Mouse (Mus musculus): Measurements from ENCODE around the gene Peak1. TPM values are rescaled to one million over a fixed set of nuclear protein-coding genes. Genes with fewer than 3 reads are reported as not detected.
"Not testable (repeated sequence)": the region's sequence is repeated elsewhere in the genome, so short reads cannot be mapped to it uniquely, and the experiment has no call there.

The Peak1 gene
- polyA plus RNA-seq, 1 experiment from 2014 or later = 5.7 TPM

- no peaks in the 10 kb centered on the region for H3K27me3 ChIP-seq (replicated peaks)
- no peak overlapping the region for H3K27ac ChIP-seq
- H3K9ac ChIP-seq = no peak overlapping the region
- ATAC-seq = no peak
- H3K4me2 ChIP-seq = no peak overlapping the region
- no peaks in the 10 kb centered on the region for H3K36me3 ChIP-seq
- no peaks in the 10 kb centered on the region for H3K9me3 ChIP-seq (replicated peaks)
- H3K4me1 ChIP-seq = no peaks in the 10 kb centered on the region
- H3K4me3 ChIP-seq = no peak overlapping the region
- WGBS (ENCODE audit: insufficient replicate concordance) = 66% methylated on average over 7 of the region's 7 CpGs
Measured at GRCm38 (mm10) chr9:56439699-56440098, 21.8 kb upstream of the Peak1 start.

GRCm38 (mm10) chr9:56437300-56437892 lies 19.5 kb upstream of the Peak1 start:
- not testable (repeated sequence) for H3K4me2 ChIP-seq; H3K27me3 ChIP-seq (replicated peaks); H3K27ac ChIP-seq; H3K4me1 ChIP-seq; H3K4me3 ChIP-seq; H3K36me3 ChIP-seq; ATAC-seq; H3K9me3 ChIP-seq (replicated peaks); H3K9ac ChIP-seq
- 82% methylated on average over 21 of the region's 29 CpGs for WGBS (ENCODE audit: insufficient replicate concordance)

GRCm38 (mm10) chr9:56435821-56436526 lies 18.1 kb upstream of the Peak1 start:
- no peak overlapping the region for H3K4me2 ChIP-seq
- H3K9me3 ChIP-seq (replicated peaks) = no peaks in the 10 kb centered on the region
- H3K36me3 ChIP-seq = no peaks in the 10 kb centered on the region
- H3K4me3 ChIP-seq = no peak overlapping the region
- H3K27ac ChIP-seq = no peak overlapping the region
- H3K9ac ChIP-seq = no peak overlapping the region
- no peaks in the 10 kb centered on the region for H3K27me3 ChIP-seq (replicated peaks)
- WGBS (ENCODE audit: insufficient replicate concordance) = 78% methylated on average over 5 of the region's 5 CpGs
- H3K4me1 ChIP-seq = no peaks in the 10 kb centered on the region
- ATAC-seq = no peak

- no peak overlapping the region for H3K9ac ChIP-seq
- peaks cover 46% of the 10 kb centered on the region for H3K4me1 ChIP-seq
- no peak overlapping the region for H3K27ac ChIP-seq
- 63% methylated on average over 4 of the region's 4 CpGs for WGBS (ENCODE audit: insufficient replicate concordance)
- no peaks in the 10 kb centered on the region for H3K27me3 ChIP-seq (replicated peaks)
- no peaks in the 10 kb centered on the region for H3K9me3 ChIP-seq (replicated peaks)
- no peak for ATAC-seq
- H3K36me3 ChIP-seq = peaks cover 2% of the 10 kb centered on the region; the same call in 1 of the 2 replicates
- H3K4me3 ChIP-seq = no peak overlapping the region
- no peak overlapping the region for H3K4me2 ChIP-seq
Measured at GRCm38 (mm10) chr9:56424861-56425260, 7.0 kb upstream of the Peak1 start.

- no peak overlapping the region for H3K27ac ChIP-seq
- 76% methylated on average over 5 of the region's 5 CpGs for WGBS (ENCODE audit: insufficient replicate concordance)
- peaks cover 2% of the 10 kb centered on the region; the same call in 1 of the 2 replicates for H3K36me3 ChIP-seq
- no peak for ATAC-seq
- H3K4me3 ChIP-seq = no peak overlapping the region
- H3K4me2 ChIP-seq = no peak overlapping the region
- H3K9ac ChIP-seq = no peak overlapping the region
- no peaks in the 10 kb centered on the region for H3K27me3 ChIP-seq (replicated peaks)
- peaks cover 54% of the 10 kb centered on the region for H3K4me1 ChIP-seq
- H3K9me3 ChIP-seq (replicated peaks) = no peaks in the 10 kb centered on the region
Measured at GRCm38 (mm10) chr9:56421991-56422390, 4.1 kb upstream of the Peak1 start.

- H3K4me3 ChIP-seq = no peak overlapping the region
- H3K4me2 ChIP-seq = peak overlapping the region; percentile 97
- no peaks in the 10 kb centered on the region for H3K9me3 ChIP-seq (replicated peaks)
- H3K27ac ChIP-seq = 0 out of 2 replicates have a peak overlapping the region, but pooled peaks have one; percentile 25
- H3K9ac ChIP-seq = no peak overlapping the region
- ATAC-seq = no peak
- H3K27me3 ChIP-seq (replicated peaks) = no peaks in the 10 kb centered on the region
- WGBS (ENCODE audit: insufficient replicate concordance) = 40% methylated on average over 9 of the region's 9 CpGs
- H3K4me1 ChIP-seq = peaks cover 62% of the 10 kb centered on the region
- peaks cover 2% of the 10 kb centered on the region; the same call in 1 of the 2 replicates for H3K36me3 ChIP-seq
Measured at GRCm38 (mm10) chr9:56420892-56421601, 3.2 kb upstream of the Peak1 start.

- H3K4me3 ChIP-seq = no peak overlapping the region
- ATAC-seq = no peak
- H3K27me3 ChIP-seq (replicated peaks) = no peaks in the 10 kb centered on the region
- H3K4me1 ChIP-seq = peaks cover 64% of the 10 kb centered on the region
- peaks cover 2% of the 10 kb centered on the region; the same call in 1 of the 2 replicates for H3K36me3 ChIP-seq
- peak overlapping the region; percentile 97 for H3K4me2 ChIP-seq
- H3K27ac ChIP-seq = no peak overlapping the region
- no peaks in the 10 kb centered on the region for H3K9me3 ChIP-seq (replicated peaks)
- no peak overlapping the region for H3K9ac ChIP-seq
- WGBS (ENCODE audit: insufficient replicate concordance) = 82% methylated on average over 1 of the region's 1 CpGs
Measured at GRCm38 (mm10) chr9:56420236-56420635, 2.4 kb upstream of the Peak1 start.

GRCm38 (mm10) chr9:56418738-56419239 lies 922 bp upstream of the Peak1 start:
- Histone ChIP-seq H3K4me2 (peak overlapping the region; percentile 97), H3K36me3 (peaks cover 2% of the 10 kb centered on the region; the same call in 1 of the 2 replicates), H3K4me1 (peaks cover 60% of the 10 kb centered on the region), H3K4me3 (peak overlapping the region; percentile 83), H3K27ac (peak overlapping the region; percentile 89), H3K9me3 (replicated peaks) (no peaks in the 10 kb centered on the region), H3K9ac (peak overlapping the region; percentile 81), H3K27me3 (replicated peaks) (no peaks in the 10 kb centered on the region)
- 0% methylated on average over 11 of the region's 11 CpGs for WGBS (ENCODE audit: insufficient replicate concordance)
- ATAC-seq = no peak

- peak overlapping the region; percentile 83 for H3K27ac ChIP-seq
- H3K36me3 ChIP-seq = peaks cover under 1% of the 10 kb centered on the region; the same call in 1 of the 2 replicates
- peaks cover 64% of the 10 kb centered on the region for H3K4me1 ChIP-seq
- peak overlapping the region; percentile 97 for H3K4me2 ChIP-seq
- ATAC-seq = peak; percentile 52
- peak overlapping the region; percentile 83 for H3K4me3 ChIP-seq
- WGBS (ENCODE audit: insufficient replicate concordance) = under 1% methylated on average over 38 of the region's 40 CpGs
- no peaks in the 10 kb centered on the region for H3K9me3 ChIP-seq (replicated peaks)
- H3K27me3 ChIP-seq (replicated peaks) = no peaks in the 10 kb centered on the region
- peak overlapping the region; percentile 89 for H3K9ac ChIP-seq
Measured at GRCm38 (mm10) chr9:56417415-56417947, 386 bp downstream of the Peak1 start.

- ATAC-seq = no peak
- no peak overlapping the region for H3K9ac ChIP-seq
- no peak overlapping the region for H3K27ac ChIP-seq
- H3K27me3 ChIP-seq (replicated peaks) = no peaks in the 10 kb centered on the region
- no peaks in the 10 kb centered on the region for H3K9me3 ChIP-seq (replicated peaks)
- H3K4me1 ChIP-seq = peaks cover 51% of the 10 kb centered on the region
- H3K36me3 ChIP-seq = no peaks in the 10 kb centered on the region
- H3K4me2 ChIP-seq = peak overlapping the region; percentile 97
- WGBS (ENCODE audit: insufficient replicate concordance) = 59% methylated on average over 4 of the region's 4 CpGs
- no peak overlapping the region for H3K4me3 ChIP-seq
Measured at GRCm38 (mm10) chr9:56415935-56416607, 1.8 kb downstream of the Peak1 start.

- 76% methylated on average over 1 of the region's 1 CpGs for WGBS (ENCODE audit: insufficient replicate concordance)
- Histone ChIP-seq H3K4me1 (peaks cover 47% of the 10 kb centered on the region), H3K27ac (no peak overlapping the region), H3K4me3 (no peak overlapping the region), H3K9me3 (replicated peaks) (no peaks in the 10 kb centered on the region), H3K27me3 (replicated peaks) (no peaks in the 10 kb centered on the region), H3K36me3 (no peaks in the 10 kb centered on the region), H3K9ac (no peak overlapping the region), H3K4me2 (no peak overlapping the region)
- ATAC-seq = no peak
Measured at GRCm38 (mm10) chr9:56415393-56415792, 2.5 kb downstream of the Peak1 start.

All from liver, embryonic 12.5 days (tissue).